Mouse (Mus musculus): Measurements from ENCODE around the gene Serp1.
"Not testable (repeated sequence)": the region's sequence is repeated elsewhere in the genome, so short reads cannot be mapped to it uniquely, and the experiment has no call there.

The Serp1 gene

GRCm38 (mm10) chr3:58508020-58508750, 17.5 kb downstream of the Serp1 start:
- no peak for DNase-seq (ENCODE audit: extremely low spot score, low read depth, low spot score)

DNA sequence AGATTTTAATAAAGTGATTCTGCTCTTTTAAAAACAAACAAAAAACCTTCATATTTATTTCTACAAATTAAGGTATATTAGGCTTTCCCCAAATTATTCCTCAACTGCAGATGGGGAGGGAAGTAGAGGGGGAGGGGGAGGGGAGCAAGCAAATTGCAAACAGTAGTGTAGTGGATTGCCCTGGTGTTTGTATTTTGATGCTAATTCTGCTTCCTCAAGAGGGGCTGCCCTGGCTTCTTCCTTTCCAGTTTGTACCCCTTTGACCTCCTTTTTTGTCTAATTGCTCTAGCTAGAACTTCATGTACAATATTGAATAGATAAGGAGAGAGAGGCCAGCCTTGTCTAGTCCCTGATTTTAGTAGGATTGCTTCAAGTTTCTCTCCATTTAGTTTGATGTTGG, 21.0 kb downstream of the Serp1 start:
- no peak for DNase-seq (ENCODE audit: extremely low spot score, low read depth, low spot score)

- no peak for DNase-seq (ENCODE audit: extremely low spot score, low read depth, low spot score)
These were observed 21.9 kb downstream of the Serp1 start for GRCm38 (mm10) chr3:58503720-58504333.

GRCm38 (mm10) chr3:58501961-58502360, 23.7 kb downstream of the Serp1 start:
- no peak for DNase-seq (ENCODE audit: extremely low spot score, low read depth, low spot score)

- no peak for DNase-seq (ENCODE audit: extremely low spot score, low read depth, low spot score)
These were observed 32.1 kb downstream of the Serp1 start for GRCm38 (mm10) chr3:58493621-58494020.

GRCm38 (mm10) chr3:58490787-58491186, 34.9 kb downstream of the Serp1 start:
- no peak for DNase-seq (ENCODE audit: extremely low spot score, low read depth, low spot score)

DNA sequence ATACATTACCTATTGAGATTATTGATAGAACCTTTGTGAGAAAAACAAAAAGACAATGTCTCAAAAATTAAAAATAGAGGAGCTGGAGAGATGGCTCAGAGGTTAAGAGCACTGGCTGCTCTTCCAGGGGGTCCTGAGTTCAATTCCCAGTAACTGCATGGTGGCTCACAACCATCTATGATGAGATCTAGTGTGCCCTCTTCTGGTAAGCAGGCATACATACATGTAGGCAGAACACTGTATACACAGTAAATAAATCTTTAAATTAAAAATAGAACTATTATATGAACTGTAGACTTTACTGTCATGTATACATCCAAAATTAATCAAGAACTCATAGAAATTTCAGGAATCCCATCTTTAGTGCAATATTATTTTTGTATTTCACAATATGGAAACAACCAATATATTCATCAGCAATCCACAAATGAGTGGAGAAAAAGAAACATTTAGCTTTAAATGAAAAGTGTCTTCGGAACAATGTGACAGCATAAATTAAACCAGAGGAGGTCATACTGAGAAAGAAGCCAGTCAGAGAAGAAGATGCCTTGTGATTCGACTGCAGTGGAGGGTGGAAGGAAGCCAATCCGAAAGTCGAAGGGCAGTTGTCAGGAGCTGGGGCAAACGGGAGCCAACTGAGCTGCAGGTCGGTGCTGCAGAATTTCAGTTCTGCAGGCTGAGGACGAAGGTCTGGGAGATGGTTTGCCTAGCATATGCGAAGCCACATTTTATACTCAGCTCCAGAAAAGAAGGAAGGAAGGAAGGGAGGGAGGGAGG, 37.5 kb downstream of the Serp1 start:
- DNase-seq (ENCODE audit: extremely low spot score, low read depth, low spot score): no peak

DNA sequence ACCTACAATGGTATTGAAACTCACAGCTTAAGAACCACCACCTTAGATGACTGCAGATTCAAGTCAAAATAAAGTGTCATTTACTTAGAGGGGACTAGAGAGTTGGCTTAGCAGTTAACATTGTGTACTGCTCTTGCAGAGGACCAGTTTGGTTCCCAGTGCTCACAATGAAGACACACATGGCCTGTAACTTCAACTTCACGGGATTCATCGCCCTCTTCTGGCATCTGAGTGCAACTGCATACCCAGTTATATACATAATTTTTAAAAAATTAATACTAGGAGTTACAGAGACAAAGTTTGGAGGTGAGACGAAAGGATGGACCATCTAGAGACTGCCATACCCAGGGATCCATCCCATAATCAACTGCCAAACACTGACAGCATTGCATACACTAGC, 38.6 kb downstream of the Serp1 start:
- DNase-seq (ENCODE audit: extremely low spot score, low read depth, low spot score): no peak

- no peak for DNase-seq (ENCODE audit: extremely low spot score, low read depth, low spot score)
These were observed 39.8 kb downstream of the Serp1 start for GRCm38 (mm10) chr3:58485883-58486282.

DNA sequence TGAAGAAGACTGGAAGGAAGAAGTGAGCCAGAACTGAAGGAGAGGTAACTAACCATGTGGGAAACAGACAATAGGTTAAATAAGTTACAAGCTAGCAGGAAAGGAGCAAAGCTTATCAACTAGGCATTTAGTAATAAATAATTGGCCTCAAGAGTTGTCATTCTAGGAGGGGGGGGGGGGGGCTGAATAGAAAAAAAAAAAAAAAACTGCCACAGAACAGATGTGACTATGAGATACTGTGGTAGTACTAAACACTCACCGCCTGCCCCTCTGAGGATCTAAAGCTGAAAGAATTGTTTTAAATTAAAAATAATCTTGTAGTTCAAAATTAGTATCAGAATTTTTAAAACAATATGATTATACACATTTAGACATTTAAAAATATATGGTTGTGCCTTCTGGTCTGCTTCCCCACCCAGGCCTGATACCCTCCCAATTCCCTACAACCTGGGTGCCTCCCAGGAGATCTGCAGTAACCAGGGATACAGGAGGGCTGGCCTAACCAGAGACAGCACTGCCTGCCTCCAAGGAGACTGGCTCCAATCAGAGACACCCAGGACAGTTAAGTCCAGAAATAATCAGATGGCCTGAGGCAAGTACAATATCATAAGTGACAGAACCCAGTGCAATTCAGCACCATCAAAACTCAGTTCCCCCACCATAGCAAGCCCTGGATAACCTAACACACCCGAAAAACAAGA, 46.8 kb downstream of the Serp1 start:
- DNase-seq (ENCODE audit: extremely low spot score, low read depth, low spot score): no peak

- DNase-seq (ENCODE audit: extremely low spot score, low read depth, low spot score): not testable (repeated sequence)
These were observed 50.4 kb downstream of the Serp1 start for GRCm38 (mm10) chr3:58475298-58475697.

Data from hindlimb bud, embryonic 11.5 days (tissue).